Mouse (Mus musculus) C2C12 (cell line): ENCODE data around the gene Slc38a9. TPM values are rescaled to one million over a fixed set of nuclear protein-coding genes. Genes with fewer than 3 reads are reported as not detected.
"Not testable (repeated sequence)": the region's sequence is repeated elsewhere in the genome, so short reads cannot be mapped to it uniquely, and the experiment has no call there.

Source experiments
- H3K27me3 ChIP-seq: one replicate; pipeline ENCODE4 v1.6.1; 2011; ENCODE audit not compliant: control insufficient read depth, insufficient read depth, insufficient read length
- H3K36me3 ChIP-seq: one replicate; pipeline ENCODE4 v1.6.1; 2011; ENCODE audit not compliant: control insufficient read depth, insufficient read depth
- H3K4me3 ChIP-seq: one replicate; pipeline ENCODE4 v1.5.1; 2011; ENCODE audit warnings: mild to moderate bottlenecking, control low read depth; ENCODE audit not compliant: poor library complexity, insufficient read depth, severe bottlenecking
- H3K79me2 ChIP-seq: one replicate; pipeline ENCODE4 v1.6.1; 2011; ENCODE audit not compliant: control insufficient read depth, insufficient read depth
- H3K79me3 ChIP-seq: one replicate; pipeline ENCODE4 v1.6.1; 2011; ENCODE audit warnings: low read depth, control low read depth
- H3ac ChIP-seq: one replicate; pipeline ENCODE3; 2011; ENCODE audit warnings: low read depth; ENCODE audit not compliant: control insufficient read depth, insufficient read length
- CEBPB ChIP-seq: IDR thresholded peaks from one replicate; pipeline ENCODE4 v1.6.1; 2011; ENCODE audit warnings: low read depth, mild to moderate bottlenecking, control low read depth, moderate library complexity
- CTCF ChIP-seq: IDR thresholded peaks from one replicate; pipeline ENCODE4 v1.5.1; 2011; ENCODE audit not compliant: control insufficient read depth, insufficient read depth, insufficient read length
- FOSL1 ChIP-seq: IDR thresholded peaks from one replicate; pipeline ENCODE4 v1.8.0; 2011; ENCODE audit warnings: mild to moderate bottlenecking, low read length; ENCODE audit not compliant: poor library complexity, insufficient read depth, severe bottlenecking
- MAX ChIP-seq: IDR thresholded peaks from one replicate; pipeline ENCODE4 v1.6.1; 2011; ENCODE audit warnings: mild to moderate bottlenecking, control low read depth
- MYOD1 ChIP-seq: IDR thresholded peaks from one replicate; pipeline ENCODE4 v1.6.1; 2011; ENCODE audit warnings: low read depth; ENCODE audit not compliant: control insufficient read depth, insufficient read length
- MYOG ChIP-seq: IDR thresholded peaks from one replicate; pipeline ENCODE4 v1.6.1; 2011; ENCODE audit not compliant: control insufficient read depth, insufficient read length; ENCODE audit errors: extremely low read depth
- USF1 ChIP-seq: IDR thresholded peaks from one replicate; pipeline ENCODE4 v1.6.1; 2011; ENCODE audit warnings: low read depth, mild to moderate bottlenecking, control low read depth, moderate library complexity
- polyA plus RNA-seq: library from polyadenylated mRNA; unstranded; fragments of >200 nt; fragmentation: generic; extraction: Trizol; gene quantifications from one replicate; pipeline ENCODE4 v1.2.1, GENCODE M21; 2012; ENCODE audit warnings: missing spikeins

Slc38a9 gene
- polyA plus RNA-seq, 1 experiment = 1.5 TPM

GRCm38 (mm10) chr13:112720078-112720736 is 59.7 kb downstream of the Slc38a9 start:
- H3K4me3 ChIP-seq = no peak overlapping the region
- H3K27me3 ChIP-seq = no peaks in the 10 kb centered on the region
- TF ChIP-seq MYOD1 (no peak), MAX (no peak), MYOG (no peak), CEBPB (no peak), USF1 (no peak), CTCF (no peak), FOSL1 (no peak)
- H3K79me2 ChIP-seq = no peaks in the 10 kb centered on the region
- H3K79me3 ChIP-seq = no peaks in the 10 kb centered on the region
- H3ac ChIP-seq = no peak overlapping the region
- no peaks in the 10 kb centered on the region for H3K36me3 ChIP-seq

GRCm38 (mm10) chr13:112721946-112722729 is 61.6 kb downstream of the Slc38a9 start:
- Histone ChIP-seq H3K27me3 (no peaks in the 10 kb centered on the region), H3K4me3 (no peak overlapping the region), H3K36me3 (no peaks in the 10 kb centered on the region), H3K79me3 (no peaks in the 10 kb centered on the region), H3ac (no peak overlapping the region), H3K79me2 (no peaks in the 10 kb centered on the region)
- TF ChIP-seq CTCF (no peak), CEBPB (no peak), USF1 (no peak), MYOD1 (no peak), MAX (no peak), FOSL1 (no peak), MYOG (no peak)

- not testable (repeated sequence) for H3ac ChIP-seq, H3K4me3 ChIP-seq, H3K27me3 ChIP-seq, H3K79me3 ChIP-seq, H3K79me2 ChIP-seq, H3K36me3 ChIP-seq
Observed at GRCm38 (mm10) chr13:112724260-112724659, 63.7 kb downstream of the Slc38a9 start.

GRCm38 (mm10) chr13:112726002-112726401 is 65.5 kb downstream of the Slc38a9 start:
- Histone ChIP-seq H3K79me3 (no peaks in the 10 kb centered on the region), H3K4me3 (no peak overlapping the region), H3ac (no peak overlapping the region), H3K79me2 (no peaks in the 10 kb centered on the region), H3K27me3 (no peaks in the 10 kb centered on the region), H3K36me3 (no peaks in the 10 kb centered on the region)
- TF ChIP-seq USF1 = no peak
- TF ChIP-seq CTCF = no peak
- no peak for TF ChIP-seq MAX
- no peak for TF ChIP-seq FOSL1
- no peak for TF ChIP-seq MYOG
- TF ChIP-seq MYOD1 = no peak
- no peak for TF ChIP-seq CEBPB

GRCm38 (mm10) chr13:112733311-112733710 is 72.8 kb downstream of the Slc38a9 start:
- Histone ChIP-seq H3K79me3 (no peaks in the 10 kb centered on the region), H3K27me3 (no peaks in the 10 kb centered on the region), H3K79me2 (no peaks in the 10 kb centered on the region), H3K4me3 (no peak overlapping the region), H3ac (no peak overlapping the region), H3K36me3 (no peaks in the 10 kb centered on the region)
- no peak for TF ChIP-seq CEBPB
- no peak for TF ChIP-seq FOSL1
- no peak for TF ChIP-seq CTCF
- no peak for TF ChIP-seq USF1
- TF ChIP-seq MYOG = no peak
- no peak for TF ChIP-seq MAX
- no peak for TF ChIP-seq MYOD1
